ENCODE assay signal across 7 mouse cellular contexts in genomic region chr17:84185581-84186450, GRCm38 (mm10). TPM values are rescaled to one million over a fixed set of nuclear protein-coding genes. Genes with fewer than 3 reads are reported as not detected.
DNase-seq lines count a peak whose midpoint lies in the region; ATAC-seq and TF ChIP-seq lines count a peak whose summit lies in the region.

No protein-coding gene starts in this region.

- H3K9me3 ChIP-seq in erythroblast, embryonic 14.5 days (ENCODE audit: control insufficient read depth, low read length), result no peaks in the 10 kb centered on the region
- no peaks in the 10 kb centered on the region for H3K9me3 ChIP-seq in limb, embryonic 14.5 days (ENCODE audit: control insufficient read depth, low read length)

- H3K9ac ChIP-seq in limb, embryonic 14.5 days (ENCODE audit: low read depth, low read length, severe bottlenecking), result peak overlapping the region; percentile 99

- peak overlapping the region; percentile 95 for H3K4me3 ChIP-seq in erythroblast, embryonic 14.5 days (replicated peaks)
- peak overlapping the region; percentile 92 for H3K4me3 ChIP-seq in limb, embryonic 14.5 days (replicated peaks; ENCODE audit: low read length)
- H3K4me3 ChIP-seq in myocyte, result peak overlapping the region; percentile 90

- DNase-seq in CD4-positive helper T cell, adult 2 months (ENCODE audit: low read depth, low spot score), result peak; percentile 81
- DNase-seq in R1 (ENCODE audit: low read depth, low spot score), result peak; percentile 41
- peak; percentile 79 for DNase-seq in heart, postnatal 4 days
- peak; percentile 51 for DNase-seq in limb, embryonic 14.5 days (ENCODE audit: low spot score)
- peak; percentile 89 for DNase-seq in thymus, postnatal 0 days (ENCODE audit: low spot score)

- no peaks in the 10 kb centered on the region for H3K27me3 ChIP-seq in erythroblast, embryonic 14.5 days (ENCODE audit: control insufficient read depth)
- no peaks in the 10 kb centered on the region for H3K27me3 ChIP-seq in limb, embryonic 14.5 days (ENCODE audit: control insufficient read depth, insufficient read depth, low read length)
- no peaks in the 10 kb centered on the region for H3K27me3 ChIP-seq in myocyte (ENCODE audit: control insufficient read depth, insufficient read depth, insufficient read length)

- H3K4me1 ChIP-seq in erythroblast, embryonic 14.5 days (ENCODE audit: control insufficient read depth), result peaks cover 76% of the 10 kb centered on the region
- H3K4me1 ChIP-seq in limb, embryonic 14.5 days (ENCODE audit: control insufficient read depth, insufficient read depth, low read length), result peaks cover 40% of the 10 kb centered on the region

- H3ac ChIP-seq in myocyte (ENCODE audit: control insufficient read depth, insufficient read length), result peak overlapping the region; percentile 28

- TF ChIP-seq POLR2A in limb, embryonic 14.5 days (IDR thresholded peaks at IDR 0.05; ENCODE audit: borderline replicate concordance, extremely low read depth, insufficient read depth, insufficient read length), result no peak
- TF ChIP-seq POLR2A in myocyte (IDR thresholded peaks at IDR 0.05; ENCODE audit: insufficient read length, low read depth), result peak; percentile 28

- H3K27ac ChIP-seq in limb, embryonic 14.5 days (replicated peaks; ENCODE audit: low read depth, low read length), result peak overlapping the region; percentile 97

- WGBS in limb, embryonic 14.5 days, result 6% methylated on average over 62 of the region's 108 CpGs

- H3K36me3 ChIP-seq in erythroblast, embryonic 14.5 days (ENCODE audit: control insufficient read depth), result peaks cover 49% of the 10 kb centered on the region
- H3K36me3 ChIP-seq in limb, embryonic 14.5 days (ENCODE audit: control insufficient read depth, insufficient read depth, low read length), result peaks cover 29% of the 10 kb centered on the region
- H3K36me3 ChIP-seq in myocyte (ENCODE audit: control insufficient read depth, insufficient read depth), result peaks cover 7% of the 10 kb centered on the region

- no peak for ATAC-seq in limb, embryonic 14.5 days (ENCODE audit: low FRiP score, low read depth)

- peak overlapping the region; percentile 49 for H3K4me2 ChIP-seq in limb, embryonic 14.5 days (replicated peaks; ENCODE audit: low read depth, low read length, severe bottlenecking)
- H3K4me2 ChIP-seq in myocyte (ENCODE audit: low read depth), result peak overlapping the region; percentile 80

- peaks cover 21% of the 10 kb centered on the region for H3K79me2 ChIP-seq in myocyte (ENCODE audit: control insufficient read depth, insufficient read depth)

TF ChIP-seq in myocyte, 11 proteins besides CTCF, POLR2A, EP300 and RAD21:
- TF ChIP-seq REST (IDR thresholded peaks at IDR 0.05; ENCODE audit: insufficient read depth, insufficient read length) (no peak), TCF3 (IDR thresholded peaks at IDR 0.05; ENCODE audit: insufficient read length, low read depth) (no peak), MYOG (IDR thresholded peaks at IDR 0.05; ENCODE audit: control insufficient read depth in 1 of 3, insufficient read depth in 1 of 3, insufficient read length in 2 of 3, low read depth in 2 of 3) (no peak), MYOD1 (IDR thresholded peaks at IDR 0.05; ENCODE audit: control insufficient read depth in 1 of 3, insufficient read length in 2 of 3, low read depth in 2 of 3) (peak in 1 of 3 experiments; percentile 4), TCF12 (IDR thresholded peaks at IDR 0.05; ENCODE audit: insufficient read depth, poor library complexity, severe bottlenecking) (no peak), POLR2AphosphoS2 (IDR thresholded peaks at IDR 0.05; ENCODE audit: insufficient read length, low read depth) (no peak), CEBPB (IDR thresholded peaks at IDR 0.05; ENCODE audit: insufficient read depth, poor library complexity, severe bottlenecking) (no peak), USF1 (IDR thresholded peaks at IDR 0.05; ENCODE audit: low read depth) (no peak)
TF ChIP-seq in myocyte: peak in this region for 1.

RNA-seq across cellular contexts. Expression of gene Zfp36l2, which starts 1.9 kb away (rescaled TPM):
- 6.6 and 7.9 TPM in 2 replicates for polyA plus RNA-seq in erythroblast, embryonic 14.5 days (2012)
- 10 to 100 TPM; 37.0 to 41.0 TPM for total RNA-seq in heart, postnatal 4 days (2021)
- 80.1 and 113 TPM in 2 replicates for polyA plus RNA-seq in limb, embryonic 14.5 days (2012; rRNA removed)
- 30.9 and 32.6 TPM in 2 replicates for polyA plus RNA-seq in limb, embryonic 14.5 days (2014; fragmentation: Nextera tagmentation; extraction: Ambion mirVana)
- polyA plus RNA-seq in myocyte (2012; fragmentation: generic; extraction: Trizol), result 45.9 TPM
- polyA plus RNA-seq in thymus, postnatal 0 days (2015; fragmentation: Nextera tagmentation; extraction: Ambion mirVana), result 28.4 and 35.1 TPM in 2 replicates
